Mouse (Mus musculus) megakaryocyte, embryonic 14.5 days (primary cell): ENCODE measurements at regions not wholly inside any gene's neighbourhood (a gene's known extent, or its start where the extent isn't known, plus 50 kb on each side); places are given as distances from the start of the nearest gene placed in this dataset.

Experiments
- FLI1 ChIP-seq: IDR thresholded peaks from 2 replicates; pipeline ENCODE4 v1.6.1; 2012; ENCODE audit warnings: low read length, inconsistent platforms, mixed read lengths
- GATA1 ChIP-seq: IDR thresholded peaks from 3 replicates; pipeline ENCODE4 v1.6.1; 2012; ENCODE audit warnings: mixed read lengths, low read length, inconsistent platforms, borderline replicate concordance

DNA sequence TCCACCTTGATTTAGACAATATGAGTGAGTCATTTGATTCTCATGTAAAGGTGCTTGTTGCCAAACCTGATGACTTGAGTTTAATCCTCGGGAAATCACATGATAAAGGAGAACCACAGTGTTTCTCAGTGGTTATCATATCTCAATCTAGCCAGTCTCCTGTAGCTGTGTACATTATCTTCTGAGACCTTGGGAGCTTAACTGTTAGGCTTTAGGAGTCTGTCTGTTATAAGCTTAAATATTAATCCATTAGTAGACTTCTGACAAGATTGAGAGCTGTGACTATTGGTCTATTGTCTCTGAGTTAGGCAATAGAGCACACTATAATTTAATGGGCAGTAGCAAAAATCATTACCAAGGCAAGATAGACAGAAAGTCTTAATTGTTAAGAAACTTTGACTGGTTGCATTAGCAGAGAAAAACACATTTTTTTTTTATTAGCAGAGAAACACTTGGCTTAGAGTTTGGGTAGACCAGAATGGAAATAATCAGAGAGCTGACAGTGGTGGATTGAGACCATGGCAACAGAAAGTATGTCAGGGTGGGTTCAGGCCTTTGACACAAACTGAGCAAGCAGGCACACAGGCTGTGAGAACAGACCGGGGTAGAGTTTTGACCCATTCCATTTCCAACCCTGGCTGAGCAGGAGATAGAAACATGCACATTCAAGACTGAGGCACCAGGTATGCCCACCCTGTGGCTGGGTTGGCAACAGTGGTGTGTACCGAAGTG, 1094.6 kb upstream of the Ppp6c start:
- TF ChIP-seq GATA1 (no peak), FLI1 (no peak)
